Mouse (Mus musculus) right cerebral cortex, postnatal 10 days (tissue): ENCODE measurements at regions not wholly inside any gene's neighbourhood (a gene's known extent, or its start where the extent isn't known, plus 50 kb on each side); places are given as distances from the start of the nearest gene placed in this dataset.

Experiments
- DNase-seq, 2 experiments: peaks; one replicate each; pipeline ENCODE4 v3.0.0; 2021; ENCODE audit warnings: low spot score in 2 of 2

GRCm38 (mm10) chr3:107387314-107388087, 54.0 kb upstream of the Rbm15 start:
- peak; percentile 43 to 45 for DNase-seq

GRCm38 (mm10) chr3:107386432-107386831, 53.0 kb upstream of the Rbm15 start:
- DNase-seq = no peak
